Mouse (Mus musculus): ENCODE data around the gene Olfr282. TPM values are rescaled to one million over a fixed set of nuclear protein-coding genes. Genes with fewer than 3 reads are reported as not detected.
"Not testable (repeated sequence)": the region's sequence is repeated elsewhere in the genome, so short reads cannot be mapped to it uniquely, and the experiment has no call there.

Gene Olfr282
- not detected in 2 replicates for polyA plus RNA-seq (2015; fragmentation: Nextera tagmentation; extraction: Ambion mirVana)

DNA sequence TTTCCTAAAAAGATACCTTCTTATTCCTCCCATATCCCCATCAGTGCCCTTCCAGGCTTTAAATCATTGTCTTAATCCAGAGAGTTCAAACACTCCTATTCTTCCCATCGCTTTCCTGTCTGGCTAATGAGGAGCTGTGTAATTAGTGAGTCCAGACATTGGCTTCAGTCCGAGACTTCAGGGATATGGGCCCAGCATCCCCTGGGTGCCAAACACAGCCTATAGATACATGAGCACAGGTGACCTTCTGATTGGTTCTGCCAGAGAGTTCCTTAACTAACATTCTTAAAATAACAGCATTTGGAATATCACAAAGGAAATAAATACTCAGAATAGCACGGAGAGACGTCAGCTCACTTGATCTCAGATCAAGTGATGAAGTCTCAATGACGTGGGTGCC lies at the start of gene Olfr282:
TSS of gene Olfr282 (plus strand) at position 301 of the 400 bp plus-strand sequence.
- H3K27me3 ChIP-seq; H3K36me3 ChIP-seq; H3K9ac ChIP-seq; H3K4me2 ChIP-seq; ATAC-seq (ENCODE audit: low FRiP score, low read depth); H3K27ac ChIP-seq (replicated peaks); H3K9me3 ChIP-seq; H3K4me1 ChIP-seq (replicated peaks); H3K4me3 ChIP-seq: not testable (repeated sequence)
- WGBS: 86% methylated on average over 5 of the region's 5 CpGs

DNA sequence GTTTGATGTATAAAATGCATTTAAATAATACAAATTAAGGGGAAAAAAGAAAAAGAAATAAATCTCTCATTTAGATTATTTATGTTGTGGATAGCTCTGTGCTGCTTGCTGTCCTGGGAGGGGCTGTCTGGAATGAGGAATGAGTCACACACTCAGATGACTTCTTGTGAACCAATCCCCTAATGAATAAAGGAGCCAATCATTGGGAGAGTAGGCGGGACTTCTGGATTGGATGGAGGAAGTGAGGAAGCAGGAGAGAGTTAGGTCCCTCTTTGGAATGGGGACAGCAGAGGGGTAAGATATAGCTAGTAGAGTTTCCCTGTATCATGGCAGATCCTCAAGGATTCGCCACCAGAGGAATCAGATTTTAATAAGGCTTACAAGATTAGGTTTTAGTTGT lies 43.4 kb upstream of the Olfr282 start:
- Histone ChIP-seq H3K4me2 (no peak overlapping the region), H3K4me3 (no peak overlapping the region), H3K27me3 (no peaks in the 10 kb centered on the region), H3K4me1 (replicated peaks) (no peaks in the 10 kb centered on the region), H3K36me3 (no peaks in the 10 kb centered on the region), H3K27ac (replicated peaks) (no peak overlapping the region), H3K9me3 (no peaks in the 10 kb centered on the region), H3K9ac (no peak overlapping the region)
- WGBS: 76% methylated on average over 2 of the region's 2 CpGs
- ATAC-seq (ENCODE audit: low FRiP score, low read depth): no peak

DNA sequence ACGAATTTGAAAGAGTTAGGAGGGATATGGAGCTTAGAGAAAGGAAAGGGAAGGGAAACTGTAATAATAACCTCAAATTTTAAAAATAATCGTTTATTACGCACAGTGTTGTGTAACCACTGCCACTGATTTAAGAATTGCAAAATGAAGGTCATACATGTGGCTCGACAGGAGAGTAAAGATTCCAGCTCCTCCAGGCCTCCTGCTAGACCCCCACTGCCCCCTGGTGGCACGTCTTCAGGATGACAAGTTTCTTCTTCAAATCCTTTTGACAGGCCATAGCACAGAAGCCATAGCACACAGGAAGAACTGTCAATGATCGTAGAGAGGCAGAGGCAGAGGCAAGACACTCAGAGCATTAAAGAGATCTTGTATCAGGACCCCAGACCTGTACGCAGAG lies 41.2 kb upstream of the Olfr282 start:
- Histone ChIP-seq H3K4me1 (replicated peaks) (no peaks in the 10 kb centered on the region), H3K4me2 (no peak overlapping the region), H3K27me3 (no peaks in the 10 kb centered on the region), H3K9me3 (no peaks in the 10 kb centered on the region), H3K36me3 (no peaks in the 10 kb centered on the region), H3K27ac (replicated peaks) (no peak overlapping the region), H3K9ac (no peak overlapping the region), H3K4me3 (no peak overlapping the region)
- 34% methylated on average over 7 of the region's 7 CpGs for WGBS
- 0 out of 2 replicates have a peak, but pooled peaks have one; percentile 45 for ATAC-seq (ENCODE audit: low FRiP score, low read depth)

DNA sequence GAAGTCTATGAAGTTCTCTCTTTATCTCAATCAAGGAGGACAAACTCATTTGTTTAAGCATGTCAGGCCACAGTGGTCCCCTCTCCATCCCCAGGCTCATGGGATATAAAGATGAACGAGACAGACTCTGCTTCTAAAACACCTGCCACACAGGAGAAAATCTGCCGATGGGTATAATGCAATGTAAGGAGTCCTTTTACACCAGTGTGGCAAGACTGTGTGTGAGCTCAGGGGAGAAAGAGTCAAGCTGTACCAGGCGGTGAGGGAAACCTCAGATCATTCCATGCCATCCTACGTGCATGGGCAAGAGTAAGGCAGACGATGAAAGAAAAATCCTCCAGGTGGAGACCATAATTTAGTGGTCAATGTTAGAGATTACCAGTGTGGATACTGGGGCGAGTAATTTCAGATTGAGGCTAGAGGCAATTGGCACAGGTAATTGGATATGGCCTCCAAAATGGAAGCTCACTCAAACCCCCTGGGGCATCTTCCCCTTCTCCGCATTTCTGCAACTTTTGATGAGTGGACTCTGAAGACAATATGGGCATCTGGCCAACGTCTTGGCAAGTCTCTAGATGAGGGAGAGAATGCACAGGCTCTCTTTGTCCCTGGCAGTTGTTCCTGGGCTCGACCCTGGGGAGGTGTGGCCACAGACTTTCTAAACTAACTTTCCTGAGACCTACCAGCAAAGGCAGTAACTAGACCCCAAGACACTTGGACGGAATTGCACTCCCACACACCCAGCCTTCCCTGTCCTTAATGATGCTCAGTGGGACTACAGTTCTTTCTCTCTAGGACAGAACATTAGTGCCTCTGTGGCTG lies 39.7 kb upstream of the Olfr282 start:
- Histone ChIP-seq H3K36me3 (no peaks in the 10 kb centered on the region), H3K4me3 (no peak overlapping the region), H3K27me3 (no peaks in the 10 kb centered on the region), H3K9me3 (no peaks in the 10 kb centered on the region), H3K4me2 (no peak overlapping the region), H3K4me1 (replicated peaks) (no peaks in the 10 kb centered on the region), H3K27ac (replicated peaks) (no peak overlapping the region), H3K9ac (no peak overlapping the region)
- 72% methylated on average over 10 of the region's 10 CpGs for WGBS
- no peak for ATAC-seq (ENCODE audit: low FRiP score, low read depth)

DNA sequence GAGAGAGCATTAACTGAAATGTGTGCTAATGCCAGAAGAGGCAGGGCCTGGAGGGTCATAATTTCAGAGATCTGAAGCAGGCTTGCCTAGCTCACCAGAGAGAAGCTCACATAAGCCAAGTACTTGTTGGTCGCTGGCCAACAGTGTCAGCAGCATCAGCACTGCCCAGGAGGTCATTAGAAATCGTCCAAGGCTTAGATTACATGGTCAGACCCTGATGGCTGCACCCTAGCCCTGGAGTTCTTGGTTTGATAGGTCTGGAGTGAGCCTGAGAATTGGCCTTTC lies 39.2 kb upstream of the Olfr282 start:
- no peak for ATAC-seq (ENCODE audit: low FRiP score, low read depth)
- no peak overlapping the region for H3K4me3 ChIP-seq
- H3K36me3 ChIP-seq: no peaks in the 10 kb centered on the region
- no peaks in the 10 kb centered on the region for H3K27me3 ChIP-seq
- H3K4me1 ChIP-seq (replicated peaks): no peaks in the 10 kb centered on the region
- no peaks in the 10 kb centered on the region for H3K9me3 ChIP-seq
- no peak overlapping the region for H3K27ac ChIP-seq (replicated peaks)
- 52% methylated on average over 2 of the region's 2 CpGs for WGBS
- H3K9ac ChIP-seq: no peak overlapping the region
- no peak overlapping the region for H3K4me2 ChIP-seq

DNA sequence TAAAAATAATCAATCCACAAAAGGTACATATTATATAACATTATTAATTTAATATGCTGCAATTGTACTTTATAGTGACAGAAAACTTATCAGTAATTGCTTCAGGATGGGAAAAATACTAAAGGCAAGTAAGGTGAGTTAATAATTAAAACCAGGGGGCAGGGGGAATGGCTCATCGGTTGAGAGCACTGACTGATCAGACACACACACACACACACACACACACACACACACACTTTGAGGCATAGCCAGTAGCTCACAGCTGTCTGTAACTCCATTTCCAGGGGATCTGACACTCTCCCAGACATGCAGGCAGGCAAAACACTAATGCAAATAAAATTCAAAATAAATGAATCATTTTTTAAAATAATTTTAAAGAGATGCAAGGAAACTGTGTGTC lies 33.9 kb upstream of the Olfr282 start:
- no peaks in the 10 kb centered on the region for H3K9me3 ChIP-seq
- H3K36me3 ChIP-seq: no peaks in the 10 kb centered on the region
- 74% methylated on average over 1 of the region's 1 CpGs for WGBS
- no peak for ATAC-seq (ENCODE audit: low FRiP score, low read depth)
- H3K4me2 ChIP-seq: no peak overlapping the region
- H3K9ac ChIP-seq: no peak overlapping the region
- H3K4me1 ChIP-seq (replicated peaks): no peaks in the 10 kb centered on the region
- no peak overlapping the region for H3K4me3 ChIP-seq
- no peak overlapping the region for H3K27ac ChIP-seq (replicated peaks)
- no peaks in the 10 kb centered on the region for H3K27me3 ChIP-seq

DNA sequence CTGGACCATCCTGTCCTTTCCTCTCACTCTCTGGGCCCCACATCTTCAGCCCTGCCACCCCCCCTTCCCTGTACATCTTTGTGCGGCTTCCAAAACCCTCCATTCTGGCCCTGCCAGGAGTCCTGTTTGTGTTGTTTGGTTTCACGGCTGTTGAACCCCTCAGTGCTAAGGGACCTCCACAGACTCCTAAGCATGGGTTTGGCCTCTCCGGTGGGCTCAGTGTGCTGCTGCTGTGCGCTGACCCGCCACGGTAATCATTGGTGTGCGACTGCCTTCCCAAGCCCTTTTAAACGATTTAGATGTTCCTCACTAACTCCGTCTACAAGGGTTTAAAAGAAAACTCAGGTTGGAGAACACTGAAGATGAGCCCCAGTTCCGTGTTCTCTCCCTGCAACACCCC lies 28.7 kb upstream of the Olfr282 start:
- no peaks in the 10 kb centered on the region for H3K9me3 ChIP-seq

DNA sequence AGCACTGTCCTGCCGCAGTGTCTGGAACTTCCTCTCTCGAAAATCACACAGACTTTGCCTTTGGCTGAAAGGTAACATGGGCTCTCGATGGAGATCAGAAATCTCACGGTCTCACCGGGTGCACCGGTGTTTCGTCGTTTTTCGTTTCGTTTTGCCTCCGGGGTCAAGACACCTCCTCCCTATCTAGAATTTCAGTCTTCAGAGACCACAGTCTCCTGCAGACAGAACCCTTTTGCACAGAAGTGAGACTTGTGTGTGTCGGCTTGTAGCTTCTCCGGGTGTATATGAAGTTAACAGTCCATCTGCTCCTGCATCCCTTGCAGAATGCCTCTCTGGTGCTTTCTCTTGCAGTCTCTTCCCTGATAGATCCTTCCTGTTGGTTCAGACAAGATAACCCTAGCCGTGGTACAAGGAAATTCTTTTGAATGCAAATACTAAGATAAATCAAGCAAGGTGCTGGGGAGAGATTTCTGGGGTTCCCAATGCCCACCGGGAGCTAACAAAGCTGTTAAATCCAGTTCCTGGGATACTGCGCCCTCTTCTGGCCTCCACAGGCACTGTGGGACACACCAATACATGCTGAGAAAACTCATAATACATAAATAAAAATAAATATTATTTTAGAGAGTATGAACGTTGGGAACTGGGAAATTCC lies 22.5 kb upstream of the Olfr282 start:
- no peak overlapping the region for H3K9ac ChIP-seq
- H3K9me3 ChIP-seq: no peaks in the 10 kb centered on the region
- ATAC-seq (ENCODE audit: low FRiP score, low read depth): no peak
- no peaks in the 10 kb centered on the region for H3K27me3 ChIP-seq
- no peak overlapping the region for H3K27ac ChIP-seq (replicated peaks)
- 76% methylated on average over 17 of the region's 17 CpGs for WGBS
- no peaks in the 10 kb centered on the region for H3K4me1 ChIP-seq (replicated peaks)
- H3K4me3 ChIP-seq: no peak overlapping the region
- H3K4me2 ChIP-seq: no peak overlapping the region
- H3K36me3 ChIP-seq: no peaks in the 10 kb centered on the region

More for the DNA sequence above, 28.7 kb upstream of the Olfr282 start:
- Histone ChIP-seq H3K9ac (no peak overlapping the region), H3K4me3 (no peak overlapping the region), H3K4me2 (no peak overlapping the region), H3K36me3 (no peaks in the 10 kb centered on the region), H3K27ac (replicated peaks) (no peak overlapping the region), H3K4me1 (replicated peaks) (no peaks in the 10 kb centered on the region), H3K27me3 (no peaks in the 10 kb centered on the region)
- 87% methylated on average over 10 of the region's 10 CpGs for WGBS
- no peak for ATAC-seq (ENCODE audit: low FRiP score, low read depth)

DNA sequence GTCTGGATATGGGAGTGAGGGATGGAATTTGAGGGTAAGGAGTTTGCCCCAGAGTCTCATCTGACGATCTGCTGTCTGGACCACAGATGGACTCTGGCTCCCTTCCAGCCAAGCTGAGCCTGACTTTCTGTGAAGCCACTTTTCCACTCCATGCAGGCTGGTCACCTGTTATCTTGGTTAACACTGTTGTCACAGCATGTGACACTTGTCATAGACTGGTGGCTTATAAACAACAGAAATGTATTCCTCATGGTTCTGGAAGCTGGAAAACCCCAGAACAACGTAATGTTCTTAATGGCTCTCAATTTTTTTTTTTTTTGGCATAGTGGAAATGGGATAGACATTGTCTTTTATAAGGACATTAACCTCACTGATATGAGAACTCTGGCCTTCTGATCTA lies 21.4 kb upstream of the Olfr282 start:
- 84% methylated on average over 2 of the region's 2 CpGs for WGBS
- Histone ChIP-seq H3K4me3 (no peak overlapping the region), H3K36me3 (no peaks in the 10 kb centered on the region)

DNA sequence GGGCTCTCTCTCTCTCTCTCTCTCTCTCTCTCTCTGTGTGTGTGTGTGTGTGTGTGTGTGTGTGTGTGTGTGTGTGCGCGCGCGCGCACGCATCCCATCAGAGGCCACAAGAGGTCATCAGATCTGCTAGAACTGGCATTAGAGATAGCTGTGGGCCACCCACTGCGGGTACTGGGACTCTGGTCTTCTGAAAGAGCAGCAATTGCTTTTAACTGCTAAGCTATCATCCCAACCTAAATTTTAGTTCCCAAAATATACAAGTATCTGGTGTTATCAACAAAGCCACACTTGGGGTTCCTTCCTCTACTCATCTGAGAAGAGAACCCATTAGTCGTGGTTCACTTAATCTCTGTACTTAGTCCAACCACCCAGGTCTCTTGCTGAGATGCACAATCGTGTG lies 20.8 kb upstream of the Olfr282 start:
- Histone ChIP-seq H3K9ac (no peak overlapping the region), H3K36me3 (no peaks in the 10 kb centered on the region), H3K27ac (replicated peaks) (no peak overlapping the region), H3K4me3 (no peak overlapping the region), H3K9me3 (no peaks in the 10 kb centered on the region), H3K27me3 (no peaks in the 10 kb centered on the region), H3K4me2 (no peak overlapping the region), H3K4me1 (replicated peaks) (no peaks in the 10 kb centered on the region)
- ATAC-seq (ENCODE audit: low FRiP score, low read depth): no peak
- 91% methylated on average over 9 of the region's 9 CpGs for WGBS

More for the DNA sequence above, 21.4 kb upstream of the Olfr282 start:
- ATAC-seq (ENCODE audit: low FRiP score, low read depth): no peak
- H3K4me2 ChIP-seq: no peak overlapping the region
- no peaks in the 10 kb centered on the region for H3K9me3 ChIP-seq
- no peaks in the 10 kb centered on the region for H3K27me3 ChIP-seq
- H3K9ac ChIP-seq: no peak overlapping the region
- H3K4me1 ChIP-seq (replicated peaks): no peaks in the 10 kb centered on the region
- no peak overlapping the region for H3K27ac ChIP-seq (replicated peaks)

DNA sequence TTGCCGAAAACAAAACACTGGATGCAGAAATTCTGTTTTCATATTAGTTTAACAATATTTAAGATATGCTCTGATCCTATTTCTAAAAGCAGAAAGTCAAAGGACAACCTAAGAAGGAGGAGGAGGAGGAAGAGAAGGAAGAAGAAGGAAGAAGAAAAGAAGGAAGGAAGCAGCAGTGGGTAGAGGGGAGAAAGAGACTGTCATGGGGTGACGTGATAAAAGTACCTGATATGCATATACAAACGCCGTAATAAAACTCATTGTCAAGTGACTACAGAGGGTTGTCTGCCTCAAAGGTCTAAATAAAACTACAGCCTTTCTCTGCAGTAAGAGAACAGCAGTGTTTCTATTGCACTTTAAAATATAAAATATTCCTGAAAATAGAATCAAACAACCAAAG lies 15.0 kb upstream of the Olfr282 start:
- no peaks in the 10 kb centered on the region for H3K27me3 ChIP-seq
- H3K4me2 ChIP-seq: no peak overlapping the region
- no peak for ATAC-seq (ENCODE audit: low FRiP score, low read depth)
- no peaks in the 10 kb centered on the region for H3K36me3 ChIP-seq
- H3K27ac ChIP-seq (replicated peaks): no peak overlapping the region
- H3K4me1 ChIP-seq (replicated peaks): no peaks in the 10 kb centered on the region
- WGBS: 77% methylated on average over 4 of the region's 4 CpGs
- no peaks in the 10 kb centered on the region for H3K9me3 ChIP-seq
- H3K4me3 ChIP-seq: no peak overlapping the region
- H3K9ac ChIP-seq: no peak overlapping the region

DNA sequence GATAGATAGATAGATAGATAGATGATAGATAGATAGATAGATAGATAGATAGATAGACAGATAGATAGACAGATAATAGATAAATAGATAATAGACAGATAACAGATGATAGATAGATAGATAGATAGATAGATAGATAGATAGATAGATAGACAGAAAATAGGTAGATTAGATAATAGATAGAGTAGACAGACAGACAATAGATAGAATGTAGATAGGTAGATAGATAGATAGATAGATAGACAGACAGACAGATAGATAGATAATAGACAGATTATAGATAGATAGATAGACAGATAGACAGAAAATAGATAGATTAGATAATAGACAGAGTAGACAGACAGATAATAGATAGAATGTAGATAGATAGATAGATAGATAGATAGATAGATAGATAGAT lies 14.2 kb upstream of the Olfr282 start:
- not testable (repeated sequence) for H3K36me3 ChIP-seq; H3K27me3 ChIP-seq; H3K4me1 ChIP-seq (replicated peaks); H3K27ac ChIP-seq (replicated peaks); ATAC-seq (ENCODE audit: low FRiP score, low read depth); H3K4me3 ChIP-seq; H3K4me2 ChIP-seq; H3K9me3 ChIP-seq; H3K9ac ChIP-seq

DNA sequence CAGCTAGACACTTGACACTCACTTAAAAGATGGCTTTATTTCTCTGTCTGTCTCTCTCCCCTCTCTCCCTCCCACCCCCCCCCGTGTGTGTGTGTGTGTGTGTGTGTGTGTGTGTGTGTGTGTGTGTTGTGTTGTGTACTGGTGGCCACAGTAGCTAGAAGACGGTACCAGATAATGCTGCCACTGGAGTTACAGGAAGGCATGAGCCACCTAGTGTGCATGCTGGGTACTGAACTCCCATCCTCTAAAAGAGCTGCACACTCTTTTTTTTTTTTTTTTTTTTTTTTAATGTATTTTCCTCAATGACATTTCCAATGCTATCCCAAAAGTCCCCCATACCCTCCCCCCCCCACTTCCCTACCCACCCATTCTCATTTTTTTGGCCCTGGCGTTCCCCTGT lies 13.7 kb upstream of the Olfr282 start:
- not testable (repeated sequence) for ATAC-seq (ENCODE audit: low FRiP score, low read depth); H3K27me3 ChIP-seq; H3K9me3 ChIP-seq; H3K9ac ChIP-seq; H3K27ac ChIP-seq (replicated peaks); H3K4me1 ChIP-seq (replicated peaks); H3K4me2 ChIP-seq; H3K4me3 ChIP-seq; H3K36me3 ChIP-seq
- WGBS: 60% methylated on average over 2 of the region's 3 CpGs

Measured in hindbrain, embryonic 15.5 days (tissue).